Comparison of ENCODE assay signal across 9 mouse cellular contexts in genomic region chr5:117087718-117088117, GRCm38 (mm10). TPM values are rescaled to one million over a fixed set of nuclear protein-coding genes. Genes with fewer than 3 reads are reported as not detected.
DNase-seq lines count a peak whose midpoint lies in the region; ATAC-seq and TF ChIP-seq lines count a peak whose summit lies in the region.
"Had no signal": no experiment of that assay in that cellular context is flagged by ENCODE, and none has a peak within 500 bp of the region (broad histone marks: within the 10 kb centered on the region; RNA-seq: fewer than 3 reads in every experiment).

No protein-coding gene starts in this region.

- peak overlapping the region; percentile 37 for H3K4me3 ChIP-seq in cerebellum, adult 2 months (replicated peaks; ENCODE audit: insufficient read depth, low read depth, low read length)
- H3K4me3 ChIP-seq in hindbrain, embryonic 10.5 days = peak overlapping the region; percentile 26; the same call in 1 of the 2 replicates
- H3K4me3 ChIP-seq in midbrain, embryonic 12.5 days = 0 out of 2 replicates have a peak overlapping the region, but pooled peaks have one; percentile 11

- DNase-seq in cerebellum, adult 2 months = peak in 1 of 2 experiments; percentile 34
- no peak for DNase-seq in cerebellum, adult 11-12 months
- DNase-seq in brain, embryonic 14.5 days (ENCODE audit: low read depth) = peak; percentile 57
- DNase-seq in hindbrain, embryonic 10.5 days (ENCODE audit: low spot score) = peak; percentile 27
- no peak for DNase-seq in ovary, postnatal 14 days (ENCODE audit: low spot score)
- no peak for DNase-seq in natural killer cell, adult 2 months (ENCODE audit: low spot score in 2 of 2)
- DNase-seq in thymus, adult 18-20 months = no peak

- 4% methylated on average over 13 of the region's 13 CpGs for WGBS in cerebellum, adult 2 months
- 10% methylated on average over 13 of the region's 13 CpGs for WGBS in hindbrain, embryonic 10.5 days
- 3% methylated on average over 13 of the region's 13 CpGs for WGBS in midbrain, embryonic 12.5 days

- no peak for TF ChIP-seq POLR2A in cerebellum, adult 2 months (IDR thresholded peaks at IDR 0.05; ENCODE audit: borderline replicate concordance, insufficient read depth, low read length)
- TF ChIP-seq POLR2A in brain, embryonic 14.5 days (IDR thresholded peaks at IDR 0.05; ENCODE audit: borderline replicate concordance, extremely low read depth, insufficient read depth, insufficient read length, poor library complexity, severe bottlenecking) = no peak

- peak overlapping the region; percentile 42 for H3K4me2 ChIP-seq in midbrain, embryonic 12.5 days (replicated peaks)

- H3K27ac ChIP-seq in cerebellum, adult 2 months (ENCODE audit: insufficient read depth, low read length) = no peak overlapping the region
- no peak overlapping the region for H3K27ac ChIP-seq in hindbrain, embryonic 10.5 days
- no peak overlapping the region for H3K27ac ChIP-seq in midbrain, embryonic 12.5 days (replicated peaks)
- H3K27ac ChIP-seq: macrophage had no signal

- H3K27me3 ChIP-seq in cerebellum, adult 2 months (ENCODE audit: control insufficient read depth, insufficient read depth, low read length) = no peaks in the 10 kb centered on the region
- H3K27me3 ChIP-seq in hindbrain, embryonic 10.5 days (ENCODE audit: insufficient read depth, poor library complexity, severe bottlenecking) = peaks cover 23% of the 10 kb centered on the region
- peaks cover 16% of the 10 kb centered on the region for H3K27me3 ChIP-seq in midbrain, embryonic 12.5 days

- no peak for TF ChIP-seq CTCF in cerebellum, adult 2 months (IDR thresholded peaks at IDR 0.05; ENCODE audit: borderline replicate concordance, insufficient read depth, low read depth, low read length)
- peak; percentile 17; the same call in 1 of the 2 replicates for TF ChIP-seq CTCF in brain, embryonic 14.5 days (IDR thresholded peaks at IDR 0.05; ENCODE audit: borderline replicate concordance, extremely low read depth, insufficient read depth, insufficient read length)

- ATAC-seq in midbrain, embryonic 12.5 days (ENCODE audit: low FRiP score, low read depth) = no peak

- peaks cover 22% of the 10 kb centered on the region for H3K36me3 ChIP-seq in hindbrain, embryonic 10.5 days
- H3K36me3 ChIP-seq in midbrain, embryonic 12.5 days = peaks cover 20% of the 10 kb centered on the region

- H3K9ac ChIP-seq in midbrain, embryonic 12.5 days (replicated peaks) = no peak overlapping the region

- 0 out of 2 replicates have a peak, but pooled peaks cover 3% of the 10 kb centered on the region for H3K4me1 ChIP-seq in cerebellum, adult 2 months (ENCODE audit: control insufficient read depth, insufficient read depth, low read length)
- H3K4me1 ChIP-seq in hindbrain, embryonic 10.5 days (replicated peaks) = peaks cover 31% of the 10 kb centered on the region
- peaks cover 9% of the 10 kb centered on the region for H3K4me1 ChIP-seq in midbrain, embryonic 12.5 days

- no peaks in the 10 kb centered on the region for H3K9me3 ChIP-seq in hindbrain, embryonic 10.5 days
- H3K9me3 ChIP-seq in midbrain, embryonic 12.5 days = no peaks in the 10 kb centered on the region

RNA-seq across cellular contexts. Expression of gene Suds3, which starts 28.2 kb away (rescaled TPM):
- polyA plus RNA-seq in cerebellum, adult 2 months (2012; rRNA removed) = 119 and 127 TPM in 2 replicates
- polyA plus RNA-seq in brain, embryonic 14.5 days (2012; rRNA removed) = 98.4 and 105 TPM in 2 replicates
- polyA plus RNA-seq in hindbrain, embryonic 10.5 days (2016; fragmentation: Nextera tagmentation; extraction: Ambion mirVana) = 79.1 and 90.4 TPM in 2 replicates
- polyA plus RNA-seq in midbrain, embryonic 12.5 days (2016; fragmentation: Nextera tagmentation; extraction: Ambion mirVana) = 116 and 118 TPM in 2 replicates

RNA-seq across cellular contexts. Expression of gene Taok3, which starts 32.2 kb away (rescaled TPM):
- polyA plus RNA-seq in cerebellum, adult 2 months (2012; rRNA removed) = 43.6 and 47.0 TPM in 2 replicates
- polyA plus RNA-seq in brain, embryonic 14.5 days (2012; rRNA removed) = 24.1 and 41.3 TPM in 2 replicates
- 10.4 and 16.4 TPM in 2 replicates for polyA plus RNA-seq in hindbrain, embryonic 10.5 days (2016; fragmentation: Nextera tagmentation; extraction: Ambion mirVana)
- polyA plus RNA-seq in midbrain, embryonic 12.5 days (2016; fragmentation: Nextera tagmentation; extraction: Ambion mirVana) = 28.3 and 28.9 TPM in 2 replicates

Comparison
In these comparisons a context has a peak if more than half of its experiments do, and no peak if none do; other contexts are left out.
1. DNase-seq: peak in brain, embryonic 14.5 days (single experiment) and hindbrain, embryonic 10.5 days (single experiment); none in cerebellum, adult 11-12 months (single experiment), ovary, postnatal 14 days (single experiment), natural killer cell, adult 2 months (0 of 2) and thymus, adult 18-20 months (0 of 2).
2. Peak in every context shown above with its lines, with median percentiles within 50 percentile points of each other: H3K4me3 ChIP-seq.